Mouse (Mus musculus) lung, postnatal 0 days (tissue): ENCODE data around the gene Nr4a3.

ENCODE experiments used
- CTCF ChIP-seq: IDR thresholded peaks from 2 replicates; pipeline ENCODE4 v1.5.1; 2016; ENCODE audit warnings: antibody characterized with exemption, mild to moderate bottlenecking
- EP300 ChIP-seq: IDR thresholded peaks from 2 replicates; pipeline ENCODE4 v1.6.1; 2016; ENCODE audit warnings: antibody characterized with exemption, mild to moderate bottlenecking, control low read depth

GRCm38 (mm10) chr4:48006355-48006754 lies 38.6 kb upstream of the Nr4a3 start:
- TF ChIP-seq CTCF (no peak), EP300 (no peak)
